Mouse (Mus musculus) B cell, adult 62 days (primary cell): Measurements from ENCODE around the gene Gm10334. TPM values are rescaled to one million over a fixed set of nuclear protein-coding genes. Genes with fewer than 3 reads are reported as not detected.

Experiments
- total RNA-seq: library from RNA; stranded (reverse); gene quantifications from 4 replicates; pipeline ENCODE4 v1.2.4, GENCODE M21; 2023

Gm10334 gene
- total RNA-seq = not detected in 4 replicates

DNA sequence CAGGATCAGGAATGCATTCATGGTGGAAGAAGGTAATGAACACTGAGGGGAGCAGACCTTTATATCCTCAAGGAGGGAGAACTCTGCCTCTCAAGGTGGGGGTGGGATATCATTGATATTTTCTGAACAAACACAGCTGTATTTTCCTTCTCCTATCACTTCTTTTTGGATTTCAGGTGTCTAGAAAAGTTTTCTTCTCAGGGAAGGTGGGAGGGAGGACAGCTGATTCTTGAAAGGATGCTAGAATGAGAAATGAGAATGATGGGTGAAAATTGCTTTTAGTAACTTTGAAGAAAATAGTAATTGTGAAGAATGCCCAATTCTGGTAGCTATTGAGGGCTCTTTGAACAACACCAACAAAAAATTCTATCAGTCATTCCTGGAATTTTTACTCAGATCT, at the start of gene Gm10334:
Gene Gm10334, minus strand, starts transcription at position 101 of the 400 bp plus-strand sequence.

GRCm38 (mm10) chr6:41458632-41459031, 12.7 kb upstream of the Gm10334 start, which contains the start of gene Prss1:
TSS of gene Prss1 (plus strand) at chr6:41458932.

Other genes starting within 250 kb of the Gm10334 start
- 1.0 TPM in 1 of 4 replicates, not detected in the others for gene Try4, start 143.9 kb downstream of the Gm10334 start, total RNA-seq
- gene Try5, start 129.3 kb downstream of the Gm10334 start, total RNA-seq = not detected in 4 replicates
- gene Try10, start 92.0 kb downstream of the Gm10334 start, total RNA-seq = not detected in 4 replicates
- not detected in 4 replicates for gene Prss3, start 68.5 kb downstream of the Gm10334 start, total RNA-seq
- gene Gm5771, start 53.8 kb downstream of the Gm10334 start, total RNA-seq = not detected in 4 replicates
- not detected in 4 replicates for gene Prss1, start 12.8 kb upstream of the Gm10334 start, total RNA-seq
- gene Prss2, start 75.6 kb upstream of the Gm10334 start, total RNA-seq = not detected in 4 replicates
- 0.38 to 2.8 TPM (median 1.9 TPM) in 4 replicates for gene Ephb6, start 159.3 kb upstream of the Gm10334 start, total RNA-seq
- gene Trpv6, start 190.3 kb upstream of the Gm10334 start, total RNA-seq = not detected in 4 replicates
- not detected in 4 replicates for gene Trpv5, start 234.6 kb upstream of the Gm10334 start, total RNA-seq
- gene Llcfc1, start 238.3 kb upstream of the Gm10334 start, total RNA-seq = not detected in 4 replicates